Mouse (Mus musculus): ENCODE results near the gene 2700097O09Rik. TPM values are rescaled to one million over a fixed set of nuclear protein-coding genes. Genes with fewer than 3 reads are reported as not detected.

Gene 2700097O09Rik
- polyA plus RNA-seq, 1 experiment: 9.1 TPM

GRCm38 (mm10) chr12:55056703-55057102, 23.2 kb downstream of the 2700097O09Rik start:
- H3K27me3 ChIP-seq (replicated peaks; ENCODE audit: control insufficient read depth, insufficient read depth, low read length): no peaks in the 10 kb centered on the region
- H3K36me3 ChIP-seq (ENCODE audit: control insufficient read depth, insufficient read depth, low read length): no peaks in the 10 kb centered on the region
- WGBS: 52% methylated on average over 2 of the region's 2 CpGs
- DNase-seq: no peak
- TF ChIP-seq CTCF (conservative IDR thresholded peaks at IDR 0.05; ENCODE audit: insufficient read depth, insufficient read length, low read depth, low read length) (no peak), POLR2A (IDR thresholded peaks at IDR 0.05; ENCODE audit: low read depth, low read length) (no peak)
- H3K4me3 ChIP-seq (ENCODE audit: insufficient read depth, low read depth, low read length): no peak overlapping the region
- peaks cover 7% of the 10 kb centered on the region; the same call in 1 of the 2 replicates for H3K4me1 ChIP-seq (ENCODE audit: control insufficient read depth, insufficient read depth, low read length)
- H3K27ac ChIP-seq (ENCODE audit: insufficient read depth, low read depth, low read length): no peak overlapping the region

- H3K4me3 ChIP-seq (ENCODE audit: insufficient read depth, low read depth, low read length): no peak overlapping the region
- 62% methylated on average over 2 of the region's 2 CpGs for WGBS
- TF ChIP-seq CTCF (conservative IDR thresholded peaks at IDR 0.05; ENCODE audit: insufficient read depth, insufficient read length, low read depth, low read length): no peak
- TF ChIP-seq POLR2A (IDR thresholded peaks at IDR 0.05; ENCODE audit: low read depth, low read length): no peak
- H3K4me1 ChIP-seq (ENCODE audit: control insufficient read depth, insufficient read depth, low read length): peaks cover 6% of the 10 kb centered on the region; the same call in 1 of the 2 replicates
- DNase-seq: peak; percentile 20
- no peak overlapping the region for H3K27ac ChIP-seq (ENCODE audit: insufficient read depth, low read depth, low read length)
- H3K27me3 ChIP-seq (replicated peaks; ENCODE audit: control insufficient read depth, insufficient read depth, low read length): no peaks in the 10 kb centered on the region
- H3K36me3 ChIP-seq (ENCODE audit: control insufficient read depth, insufficient read depth, low read length): no peaks in the 10 kb centered on the region
Observed at GRCm38 (mm10) chr12:55054551-55055241, 25.2 kb downstream of the 2700097O09Rik start.

- Histone ChIP-seq H3K4me3 (ENCODE audit: insufficient read depth, low read depth, low read length) (no peak overlapping the region), H3K36me3 (ENCODE audit: control insufficient read depth, insufficient read depth, low read length) (no peaks in the 10 kb centered on the region), H3K4me1 (ENCODE audit: control insufficient read depth, insufficient read depth, low read length) (no peaks in the 10 kb centered on the region), H3K27me3 (replicated peaks; ENCODE audit: control insufficient read depth, insufficient read depth, low read length) (no peaks in the 10 kb centered on the region), H3K27ac (ENCODE audit: insufficient read depth, low read depth, low read length) (no peak overlapping the region)
- no peak for TF ChIP-seq CTCF (conservative IDR thresholded peaks at IDR 0.05; ENCODE audit: insufficient read depth, insufficient read length, low read depth, low read length)
- no peak for TF ChIP-seq POLR2A (IDR thresholded peaks at IDR 0.05; ENCODE audit: low read depth, low read length)
- no peak for DNase-seq
- WGBS: 92% methylated on average over 7 of the region's 7 CpGs
Observed at GRCm38 (mm10) chr12:55053267-55053666, 26.6 kb downstream of the 2700097O09Rik start.

- WGBS: 94% methylated on average over 8 of the region's 8 CpGs
- H3K4me3 ChIP-seq (ENCODE audit: insufficient read depth, low read depth, low read length): no peak overlapping the region
- DNase-seq: no peak
Observed at GRCm38 (mm10) chr12:55051210-55052173, 28.4 kb downstream of the 2700097O09Rik start.

GRCm38 (mm10) chr12:55049731-55050353, 30.1 kb downstream of the 2700097O09Rik start:
- WGBS: 91% methylated on average over 8 of the region's 8 CpGs
- TF ChIP-seq CTCF (conservative IDR thresholded peaks at IDR 0.05; ENCODE audit: insufficient read depth, insufficient read length, low read depth, low read length): no peak
- no peak for TF ChIP-seq POLR2A (IDR thresholded peaks at IDR 0.05; ENCODE audit: low read depth, low read length)
- Histone ChIP-seq H3K4me1 (ENCODE audit: control insufficient read depth, insufficient read depth, low read length) (no peaks in the 10 kb centered on the region), H3K27ac (ENCODE audit: insufficient read depth, low read depth, low read length) (no peak overlapping the region), H3K4me3 (ENCODE audit: insufficient read depth, low read depth, low read length) (no peak overlapping the region), H3K27me3 (replicated peaks; ENCODE audit: control insufficient read depth, insufficient read depth, low read length) (no peaks in the 10 kb centered on the region), H3K36me3 (ENCODE audit: control insufficient read depth, insufficient read depth, low read length) (no peaks in the 10 kb centered on the region; the same call in 1 of the 2 replicates)
- no peak for DNase-seq

More at GRCm38 (mm10) chr12:55051210-55052173, 28.4 kb downstream of the 2700097O09Rik start:
- H3K4me1 ChIP-seq (ENCODE audit: control insufficient read depth, insufficient read depth, low read length): no peaks in the 10 kb centered on the region
- TF ChIP-seq CTCF (conservative IDR thresholded peaks at IDR 0.05; ENCODE audit: insufficient read depth, insufficient read length, low read depth, low read length) (no peak), POLR2A (IDR thresholded peaks at IDR 0.05; ENCODE audit: low read depth, low read length) (no peak)
- no peaks in the 10 kb centered on the region for H3K27me3 ChIP-seq (replicated peaks; ENCODE audit: control insufficient read depth, insufficient read depth, low read length)
- H3K27ac ChIP-seq (ENCODE audit: insufficient read depth, low read depth, low read length): no peak overlapping the region
- H3K36me3 ChIP-seq (ENCODE audit: control insufficient read depth, insufficient read depth, low read length): no peaks in the 10 kb centered on the region

- no peak for DNase-seq
- WGBS: 59% methylated on average over 15 of the region's 15 CpGs
Observed at GRCm38 (mm10) chr12:55041011-55041410, 38.9 kb downstream of the 2700097O09Rik start.

More at GRCm38 (mm10) chr12:55041011-55041410, 38.9 kb downstream of the 2700097O09Rik start:
- no peak overlapping the region for H3K27ac ChIP-seq (ENCODE audit: insufficient read depth, low read depth, low read length)
- H3K4me3 ChIP-seq (ENCODE audit: insufficient read depth, low read depth, low read length): no peak overlapping the region
- no peaks in the 10 kb centered on the region; the same call in 1 of the 2 replicates for H3K36me3 ChIP-seq (ENCODE audit: control insufficient read depth, insufficient read depth, low read length)
- no peaks in the 10 kb centered on the region for H3K4me1 ChIP-seq (ENCODE audit: control insufficient read depth, insufficient read depth, low read length)
- no peaks in the 10 kb centered on the region for H3K27me3 ChIP-seq (replicated peaks; ENCODE audit: control insufficient read depth, insufficient read depth, low read length)
- TF ChIP-seq POLR2A (IDR thresholded peaks at IDR 0.05; ENCODE audit: low read depth, low read length) (no peak), CTCF (conservative IDR thresholded peaks at IDR 0.05; ENCODE audit: insufficient read depth, insufficient read length, low read depth, low read length) (no peak)

Measured in kidney, adult 2 months (tissue).